In genomic region chr5:111366140-111366539, GRCm38 (mm10) we compare ENCODE assay signal across 31 mouse cellular contexts. TPM values are rescaled to one million over a fixed set of nuclear protein-coding genes. Genes with fewer than 3 reads are reported as not detected.
DNase-seq lines count a peak whose midpoint lies in the region; ATAC-seq and TF ChIP-seq lines count a peak whose summit lies in the region.
"Had no signal": no experiment of that assay in that cellular context is flagged by ENCODE, and none has a peak within 500 bp of the region (broad histone marks: within the 10 kb centered on the region; RNA-seq: fewer than 3 reads in every experiment).

No protein-coding gene starts in this region.

- WGBS in forebrain, embryonic 12.5 days, result 82% methylated on average over 5 of the region's 5 CpGs
- WGBS in forebrain, embryonic 11.5 days, result 88% methylated on average over 5 of the region's 5 CpGs
- WGBS in hindbrain, embryonic 14.5 days, result 61% methylated on average over 5 of the region's 5 CpGs
- WGBS in hindbrain, postnatal 0 days, result 72% methylated on average over 5 of the region's 5 CpGs
- WGBS in midbrain, embryonic 11.5 days, result 86% methylated on average over 5 of the region's 5 CpGs
- 93% methylated on average over 5 of the region's 5 CpGs for WGBS in midbrain, embryonic 10.5 days
- WGBS in stomach, postnatal 0 days, result 67% methylated on average over 5 of the region's 5 CpGs

- H3K27ac ChIP-seq in forebrain, embryonic 12.5 days, result peak overlapping the region; percentile 48
- H3K27ac ChIP-seq in forebrain, embryonic 11.5 days (ENCODE audit: low read depth, low read length), result no peak overlapping the region
- peak overlapping the region; percentile 49 for H3K27ac ChIP-seq in hindbrain, embryonic 14.5 days
- H3K27ac ChIP-seq in hindbrain, postnatal 0 days, result no peak overlapping the region
- no peak overlapping the region for H3K27ac ChIP-seq in midbrain, embryonic 11.5 days (ENCODE audit: low read depth, low read length)
- no peak overlapping the region for H3K27ac ChIP-seq in midbrain, embryonic 10.5 days (replicated peaks)
- no peak overlapping the region; the same call in 1 of the 2 replicates for H3K27ac ChIP-seq in stomach, postnatal 0 days (replicated peaks)
- H3K27ac ChIP-seq: embryonic facial prominence, embryonic 10.5 days; embryonic facial prominence, embryonic 15.5 days; heart, embryonic 10.5 days; heart, embryonic 15.5 days; intestine, embryonic 15.5 days; layer of hippocampus, adult 2 months; left cerebral cortex, adult 2 months; liver, embryonic 12.5 days had no signal

- ATAC-seq in forebrain, embryonic 12.5 days (ENCODE audit: low FRiP score), result no peak
- no peak for ATAC-seq in forebrain, embryonic 11.5 days (replicated peaks; ENCODE audit: low FRiP score)
- no peak for ATAC-seq in hindbrain, embryonic 14.5 days (ENCODE audit: low FRiP score)
- ATAC-seq in hindbrain, postnatal 0 days, result no peak
- ATAC-seq in midbrain, embryonic 11.5 days (ENCODE audit: low FRiP score), result no peak
- ATAC-seq in stomach, postnatal 0 days (ENCODE audit: low FRiP score, low TSS enrichment), result no peak
- ATAC-seq: hindbrain, embryonic 16.5 days; intestine, embryonic 15.5 days; liver, embryonic 12.5 days; liver, postnatal 0 days had no signal

- H3K36me3 ChIP-seq in forebrain, embryonic 12.5 days (replicated peaks), result peaks cover 45% of the 10 kb centered on the region
- peaks cover under 1% of the 10 kb centered on the region; the same call in 1 of the 2 replicates for H3K36me3 ChIP-seq in forebrain, embryonic 11.5 days (ENCODE audit: control insufficient read depth, insufficient read depth, low read length)
- H3K36me3 ChIP-seq in hindbrain, embryonic 14.5 days (replicated peaks; ENCODE audit: control insufficient read depth, insufficient read depth), result peaks cover 30% of the 10 kb centered on the region
- peaks cover 19% of the 10 kb centered on the region for H3K36me3 ChIP-seq in hindbrain, postnatal 0 days (ENCODE audit: insufficient read depth, low read length)
- peaks cover 10% of the 10 kb centered on the region for H3K36me3 ChIP-seq in midbrain, embryonic 11.5 days (ENCODE audit: control insufficient read depth, insufficient read depth, low read length)
- H3K36me3 ChIP-seq in midbrain, embryonic 10.5 days, result peaks cover 80% of the 10 kb centered on the region
- peaks cover 9% of the 10 kb centered on the region for H3K36me3 ChIP-seq in stomach, postnatal 0 days (ENCODE audit: control insufficient read depth, insufficient read depth, low read length)

- DNase-seq in forebrain, embryonic 11.5 days (ENCODE audit: low spot score), result no peak
- no peak for DNase-seq in hindbrain, embryonic 14.5 days (ENCODE audit: low spot score)
- DNase-seq in hindbrain, postnatal 0 days (ENCODE audit: low spot score), result no peak
- DNase-seq in midbrain, embryonic 11.5 days (ENCODE audit: low spot score, missing footprints), result peak; percentile 70
- no peak for DNase-seq in midbrain, embryonic 10.5 days (ENCODE audit: low spot score)
- peak; percentile 35 for DNase-seq in stomach, postnatal 0 days (ENCODE audit: low spot score)
- DNase-seq in retina, postnatal 1 day, result no peak
- DNase-seq: adrenal gland, adult 8-10 months; cerebellum, adult 2 months; cerebellum, postnatal 14 days; gastrocnemius, postnatal 25 days; heart, adult 11 months; kidney, adult 2 months; kidney, postnatal 36 days; liver, postnatal 0 days; right cerebral cortex, adult 18-20 months; spleen, adult 18-20 months; thymus, adult 18-20 months; thymus, postnatal 25 days had no signal

- no peak for TF ChIP-seq EP300 in stomach, postnatal 0 days (optimal IDR thresholded peaks at IDR 0.05)

- H3K4me2 ChIP-seq in forebrain, embryonic 12.5 days, result no peak overlapping the region
- no peak overlapping the region for H3K4me2 ChIP-seq in forebrain, embryonic 11.5 days (ENCODE audit: low read depth, low read length, severe bottlenecking)
- H3K4me2 ChIP-seq in hindbrain, embryonic 14.5 days (replicated peaks), result no peak overlapping the region
- H3K4me2 ChIP-seq in hindbrain, postnatal 0 days (ENCODE audit: low read depth, low read length), result no peak overlapping the region
- H3K4me2 ChIP-seq in midbrain, embryonic 11.5 days, result no peak overlapping the region
- no peak overlapping the region for H3K4me2 ChIP-seq in stomach, postnatal 0 days (replicated peaks; ENCODE audit: low read depth)
- H3K4me2 ChIP-seq: embryonic facial prominence, embryonic 15.5 days; heart, embryonic 15.5 days; intestine, embryonic 15.5 days; liver, embryonic 12.5 days had no signal

- no peak for TF ChIP-seq CTCF in hindbrain, postnatal 0 days (IDR thresholded peaks at IDR 0.05; ENCODE audit: low read depth)
- TF ChIP-seq CTCF in stomach, postnatal 0 days (IDR thresholded peaks at IDR 0.05; ENCODE audit: low read depth), result no peak

- H3K27me3 ChIP-seq in forebrain, embryonic 12.5 days, result no peaks in the 10 kb centered on the region
- H3K27me3 ChIP-seq in forebrain, embryonic 11.5 days (ENCODE audit: control insufficient read depth, insufficient read depth, low read length), result no peaks in the 10 kb centered on the region
- no peaks in the 10 kb centered on the region for H3K27me3 ChIP-seq in hindbrain, embryonic 14.5 days (ENCODE audit: control insufficient read depth, insufficient read depth, low read length)
- H3K27me3 ChIP-seq in hindbrain, postnatal 0 days (ENCODE audit: insufficient read depth, low read length), result no peaks in the 10 kb centered on the region
- H3K27me3 ChIP-seq in midbrain, embryonic 11.5 days (ENCODE audit: control insufficient read depth, insufficient read depth, low read length), result no peaks in the 10 kb centered on the region
- H3K27me3 ChIP-seq in midbrain, embryonic 10.5 days (ENCODE audit: low read depth, poor library complexity, severe bottlenecking), result no peaks in the 10 kb centered on the region
- H3K27me3 ChIP-seq in stomach, postnatal 0 days (ENCODE audit: control insufficient read depth, insufficient read depth, low read length), result no peaks in the 10 kb centered on the region
- H3K27me3 ChIP-seq: CH12.LX; embryonic facial prominence, embryonic 15.5 days; heart, embryonic 15.5 days; intestine, embryonic 15.5 days; liver, embryonic 12.5 days had no signal

- no peak overlapping the region for H3K4me3 ChIP-seq in forebrain, embryonic 12.5 days (replicated peaks)
- no peak overlapping the region for H3K4me3 ChIP-seq in forebrain, embryonic 11.5 days (ENCODE audit: low read depth, low read length)
- H3K4me3 ChIP-seq in hindbrain, embryonic 14.5 days (replicated peaks; ENCODE audit: low read length), result no peak overlapping the region
- H3K4me3 ChIP-seq in hindbrain, postnatal 0 days (ENCODE audit: low read length), result no peak overlapping the region
- H3K4me3 ChIP-seq in midbrain, embryonic 11.5 days (ENCODE audit: low read depth, low read length), result no peak overlapping the region
- no peak overlapping the region for H3K4me3 ChIP-seq in midbrain, embryonic 10.5 days
- no peak overlapping the region for H3K4me3 ChIP-seq in stomach, postnatal 0 days (ENCODE audit: low read depth, low read length)
- H3K4me3 ChIP-seq: embryonic facial prominence, embryonic 10.5 days; embryonic facial prominence, embryonic 15.5 days; heart, embryonic 10.5 days; heart, embryonic 15.5 days; intestine, embryonic 15.5 days; layer of hippocampus, adult 2 months; left cerebral cortex, adult 2 months; liver, embryonic 12.5 days had no signal

- H3K9me3 ChIP-seq in forebrain, embryonic 12.5 days, result no peaks in the 10 kb centered on the region
- H3K9me3 ChIP-seq in forebrain, embryonic 11.5 days (ENCODE audit: control insufficient read depth, low read length), result no peaks in the 10 kb centered on the region
- H3K9me3 ChIP-seq in hindbrain, embryonic 14.5 days (ENCODE audit: control insufficient read depth, low read length), result no peaks in the 10 kb centered on the region
- no peaks in the 10 kb centered on the region for H3K9me3 ChIP-seq in hindbrain, postnatal 0 days (ENCODE audit: low read length)
- H3K9me3 ChIP-seq in midbrain, embryonic 11.5 days (ENCODE audit: control insufficient read depth, low read length), result no peaks in the 10 kb centered on the region
- no peaks in the 10 kb centered on the region for H3K9me3 ChIP-seq in midbrain, embryonic 10.5 days (replicated peaks)
- no peaks in the 10 kb centered on the region for H3K9me3 ChIP-seq in stomach, postnatal 0 days (ENCODE audit: control insufficient read depth, low read length)
- H3K9me3 ChIP-seq: embryonic facial prominence, embryonic 10.5 days; embryonic facial prominence, embryonic 15.5 days; heart, embryonic 10.5 days; heart, embryonic 15.5 days; intestine, embryonic 15.5 days; liver, embryonic 12.5 days had no signal

- peaks cover 39% of the 10 kb centered on the region for H3K4me1 ChIP-seq in forebrain, embryonic 12.5 days
- H3K4me1 ChIP-seq in forebrain, embryonic 11.5 days (replicated peaks; ENCODE audit: control insufficient read depth, insufficient read depth, low read length), result peaks cover 20% of the 10 kb centered on the region; the same call in 1 of the 2 replicates
- H3K4me1 ChIP-seq in hindbrain, embryonic 14.5 days (replicated peaks; ENCODE audit: control insufficient read depth, insufficient read depth, low read length), result peaks cover 35% of the 10 kb centered on the region
- H3K4me1 ChIP-seq in hindbrain, postnatal 0 days (ENCODE audit: insufficient read depth, low read length), result 0 out of 2 replicates have a peak, but pooled peaks cover 5% of the 10 kb centered on the region
- peaks cover 15% of the 10 kb centered on the region for H3K4me1 ChIP-seq in midbrain, embryonic 11.5 days (ENCODE audit: control insufficient read depth, insufficient read depth, low read length)
- peaks cover 26% of the 10 kb centered on the region for H3K4me1 ChIP-seq in midbrain, embryonic 10.5 days
- no peaks in the 10 kb centered on the region for H3K4me1 ChIP-seq in stomach, postnatal 0 days (replicated peaks; ENCODE audit: control insufficient read depth, insufficient read depth)
- H3K4me1 ChIP-seq: heart, embryonic 10.5 days; heart, embryonic 15.5 days; liver, embryonic 12.5 days had no signal

- no peak overlapping the region for H3K9ac ChIP-seq in forebrain, embryonic 12.5 days
- no peak overlapping the region for H3K9ac ChIP-seq in forebrain, embryonic 11.5 days (ENCODE audit: low read length)
- H3K9ac ChIP-seq in hindbrain, embryonic 14.5 days, result no peak overlapping the region
- no peak overlapping the region for H3K9ac ChIP-seq in hindbrain, postnatal 0 days (replicated peaks; ENCODE audit: low read length)
- no peak overlapping the region for H3K9ac ChIP-seq in midbrain, embryonic 11.5 days (ENCODE audit: low read length)
- H3K9ac ChIP-seq in stomach, postnatal 0 days (ENCODE audit: low read length), result no peak overlapping the region
- H3K9ac ChIP-seq: embryonic facial prominence, embryonic 15.5 days; heart, embryonic 15.5 days; intestine, embryonic 15.5 days; liver, embryonic 12.5 days; liver, postnatal 0 days had no signal

RNA-seq across cellular contexts. Expression of gene Pitpnb, which starts 35.6 kb away (rescaled TPM):
- polyA plus RNA-seq in forebrain, embryonic 12.5 days (2016; fragmentation: Nextera tagmentation; extraction: Ambion mirVana), result 113 and 117 TPM in 2 replicates
- 129 and 132 TPM in 2 replicates for polyA plus RNA-seq in forebrain, embryonic 11.5 days (2014; fragmentation: Nextera tagmentation; extraction: Ambion mirVana)
- polyA plus RNA-seq in hindbrain, embryonic 14.5 days (2014; fragmentation: Nextera tagmentation; extraction: Ambion mirVana), result 95.2 and 110 TPM in 2 replicates
- 9.0 and 10.2 TPM in 2 replicates for total RNA-seq in hindbrain, postnatal 0 days (2014; rRNA removed)
- polyA plus RNA-seq in hindbrain, postnatal 0 days (2015; fragmentation: Nextera tagmentation; extraction: Ambion mirVana), result 78.8 and 79.9 TPM in 2 replicates
- polyA plus RNA-seq in midbrain, embryonic 11.5 days (2014; fragmentation: Nextera tagmentation; extraction: Ambion mirVana), result 118 and 136 TPM in 2 replicates
- polyA plus RNA-seq in midbrain, embryonic 10.5 days (2016; fragmentation: Nextera tagmentation; extraction: Ambion mirVana), result 121 and 129 TPM in 2 replicates
- 61.2 and 62.5 TPM in 2 replicates for polyA plus RNA-seq in stomach, postnatal 0 days (2015; fragmentation: Nextera tagmentation; extraction: Ambion mirVana)

RNA-seq across cellular contexts. Expression of gene Mn1, which starts 51.0 kb away (rescaled TPM):
- polyA plus RNA-seq in forebrain, embryonic 12.5 days (2016; fragmentation: Nextera tagmentation; extraction: Ambion mirVana), result 55.8 and 62.6 TPM in 2 replicates
- polyA plus RNA-seq in forebrain, embryonic 11.5 days (2014; fragmentation: Nextera tagmentation; extraction: Ambion mirVana), result 50.9 and 51.9 TPM in 2 replicates
- polyA plus RNA-seq in hindbrain, embryonic 14.5 days (2014; fragmentation: Nextera tagmentation; extraction: Ambion mirVana), result 27.8 and 28.6 TPM in 2 replicates
- 71.5 and 87.2 TPM in 2 replicates for total RNA-seq in hindbrain, postnatal 0 days (2014; rRNA removed)
- 27.0 and 32.9 TPM in 2 replicates for polyA plus RNA-seq in hindbrain, postnatal 0 days (2015; fragmentation: Nextera tagmentation; extraction: Ambion mirVana)
- 42.0 and 46.2 TPM in 2 replicates for polyA plus RNA-seq in midbrain, embryonic 11.5 days (2014; fragmentation: Nextera tagmentation; extraction: Ambion mirVana)
- 53.0 and 63.2 TPM in 2 replicates for polyA plus RNA-seq in midbrain, embryonic 10.5 days (2016; fragmentation: Nextera tagmentation; extraction: Ambion mirVana)
- 4.9 and 5.6 TPM in 2 replicates for polyA plus RNA-seq in stomach, postnatal 0 days (2015; fragmentation: Nextera tagmentation; extraction: Ambion mirVana)
- total RNA-seq: CH12.LX had no signal
- polyA plus RNA-seq: C2C12 had no signal

Comparison
In these comparisons a context has a peak if more than half of its experiments do, and no peak if none do; other contexts are left out.
1. H3K27ac ChIP-seq: peak in forebrain, embryonic 12.5 days (single experiment) and hindbrain, embryonic 14.5 days (single experiment); none in forebrain, embryonic 11.5 days (single experiment), hindbrain, postnatal 0 days (single experiment), midbrain, embryonic 11.5 days (single experiment), midbrain, embryonic 10.5 days (single experiment) and stomach, postnatal 0 days (single experiment).
2. DNase-seq: peak in midbrain, embryonic 11.5 days (single experiment) and stomach, postnatal 0 days (single experiment); none in forebrain, embryonic 11.5 days (single experiment), hindbrain, embryonic 14.5 days (single experiment), hindbrain, postnatal 0 days (single experiment), midbrain, embryonic 10.5 days (single experiment) and retina, postnatal 1 day (single experiment).